Mouse (Mus musculus): ENCODE data around the gene Zfp978. TPM values are rescaled to one million over a fixed set of nuclear protein-coding genes. Genes with fewer than 3 reads are reported as not detected.
"Not testable (repeated sequence)": the region's sequence is repeated elsewhere in the genome, so short reads cannot be mapped to it uniquely, and the experiment has no call there.

The Zfp978 gene
- polyA plus RNA-seq, 1 experiment from 2014 or later, result not detected

DNA sequence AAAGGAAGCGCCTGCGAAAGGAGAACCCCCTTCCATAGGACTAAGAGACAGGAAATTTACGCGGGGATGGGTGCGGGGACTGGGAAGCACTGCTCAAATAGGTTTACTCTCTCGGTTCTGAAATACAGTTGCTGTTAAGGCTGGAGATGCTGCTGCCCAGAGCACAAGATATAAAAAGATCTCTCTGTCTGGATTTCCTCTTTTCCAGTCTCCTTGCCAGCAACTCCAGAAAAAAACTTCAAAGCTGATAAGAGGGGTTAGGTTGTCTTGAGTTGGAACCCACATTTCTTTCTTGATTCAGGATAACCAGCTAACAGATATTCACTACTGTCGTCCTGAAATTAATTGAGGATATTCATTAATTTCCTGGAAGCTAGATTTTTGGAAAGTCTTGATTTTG, 57.2 kb downstream of the Zfp978 start:
- not testable (repeated sequence) for H3K9ac ChIP-seq (replicated peaks); ATAC-seq (ENCODE audit: insufficient number of reproducible peaks, insufficient read depth, low FRiP score, low TSS enrichment, low read depth); H3K4me3 ChIP-seq (replicated peaks); H3K4me1 ChIP-seq (replicated peaks); H3K36me3 ChIP-seq; H3K4me2 ChIP-seq; H3K27ac ChIP-seq; H3K27me3 ChIP-seq
- WGBS, result 60% methylated on average over 7 of the region's 7 CpGs
- H3K9me3 ChIP-seq, result peaks cover 70% of the 10 kb centered on the region

DNA sequence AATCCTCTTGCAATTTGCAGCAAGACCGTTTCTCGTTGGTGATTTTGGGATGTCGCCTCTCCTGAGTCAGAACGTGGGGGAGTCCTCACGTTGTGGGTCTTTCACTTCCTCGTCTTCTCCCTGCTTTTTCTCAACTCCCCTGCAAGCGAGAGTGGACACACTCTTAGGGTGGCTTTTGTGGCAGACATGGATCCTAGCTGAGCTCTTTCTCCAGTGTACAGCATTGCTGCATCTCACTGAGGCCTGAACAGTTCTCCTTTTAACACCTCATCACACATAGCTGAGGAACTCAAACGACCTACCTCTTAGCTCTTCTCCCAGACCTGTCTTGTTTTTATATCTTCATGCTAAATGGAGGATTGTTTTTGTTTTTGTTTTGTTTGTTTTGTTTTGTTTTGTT, 58.1 kb downstream of the Zfp978 start:
- WGBS, result 87% methylated on average over 8 of the region's 8 CpGs
- H3K9ac ChIP-seq (replicated peaks); H3K4me3 ChIP-seq (replicated peaks): not testable (repeated sequence)

DNA sequence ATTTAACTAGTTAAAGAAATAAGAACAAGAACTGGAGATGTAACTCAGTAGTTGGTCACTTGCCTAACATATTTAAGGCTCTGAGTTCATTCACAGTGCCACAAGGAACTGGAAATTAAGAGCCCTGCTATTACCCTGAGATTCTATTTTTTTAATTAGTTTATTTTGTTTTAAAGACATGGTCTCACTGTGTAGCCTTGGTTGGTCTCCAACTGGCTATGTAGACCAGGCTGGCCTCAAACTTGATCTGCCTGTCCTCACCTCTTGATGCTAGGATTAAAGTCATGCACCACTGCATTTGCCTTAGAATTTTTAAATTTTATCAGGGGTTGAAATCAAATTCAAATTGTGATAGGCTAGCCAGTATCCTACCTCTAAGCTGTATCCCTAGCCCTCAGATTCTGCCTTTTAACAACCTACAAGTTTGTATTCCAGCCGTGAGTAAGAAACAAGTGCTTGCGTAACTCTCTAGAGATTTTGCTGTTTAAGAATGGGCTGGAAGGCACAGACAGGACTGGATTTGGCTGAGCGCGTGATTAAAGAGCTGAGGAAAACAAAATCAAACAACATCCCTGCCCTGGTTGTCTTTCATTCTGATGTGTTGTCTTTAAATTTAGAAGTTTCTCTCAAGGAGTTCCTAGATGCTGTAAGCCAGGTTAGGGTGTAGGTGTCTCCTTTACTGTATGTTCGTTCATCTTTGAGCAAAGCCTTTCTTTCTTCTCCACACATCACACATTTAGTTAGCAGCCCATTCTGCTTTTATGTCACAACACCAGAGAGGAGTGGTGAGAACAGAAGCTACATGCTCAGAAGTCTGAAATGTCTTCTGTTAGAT, 58.9 kb downstream of the Zfp978 start:
- not testable (repeated sequence) for H3K4me2 ChIP-seq; H3K4me3 ChIP-seq (replicated peaks); H3K9ac ChIP-seq (replicated peaks); H3K36me3 ChIP-seq; H3K4me1 ChIP-seq (replicated peaks); H3K27ac ChIP-seq; H3K27me3 ChIP-seq; ATAC-seq (ENCODE audit: insufficient number of reproducible peaks, insufficient read depth, low FRiP score, low TSS enrichment, low read depth)
- 81% methylated on average over 5 of the region's 5 CpGs for WGBS
- peaks cover 80% of the 10 kb centered on the region for H3K9me3 ChIP-seq

More for the DNA sequence above, 58.1 kb downstream of the Zfp978 start:
- not testable (repeated sequence) for H3K27me3 ChIP-seq; H3K27ac ChIP-seq; H3K4me2 ChIP-seq; H3K36me3 ChIP-seq; H3K4me1 ChIP-seq (replicated peaks); ATAC-seq (ENCODE audit: insufficient number of reproducible peaks, insufficient read depth, low FRiP score, low TSS enrichment, low read depth)
- peaks cover 77% of the 10 kb centered on the region for H3K9me3 ChIP-seq

DNA sequence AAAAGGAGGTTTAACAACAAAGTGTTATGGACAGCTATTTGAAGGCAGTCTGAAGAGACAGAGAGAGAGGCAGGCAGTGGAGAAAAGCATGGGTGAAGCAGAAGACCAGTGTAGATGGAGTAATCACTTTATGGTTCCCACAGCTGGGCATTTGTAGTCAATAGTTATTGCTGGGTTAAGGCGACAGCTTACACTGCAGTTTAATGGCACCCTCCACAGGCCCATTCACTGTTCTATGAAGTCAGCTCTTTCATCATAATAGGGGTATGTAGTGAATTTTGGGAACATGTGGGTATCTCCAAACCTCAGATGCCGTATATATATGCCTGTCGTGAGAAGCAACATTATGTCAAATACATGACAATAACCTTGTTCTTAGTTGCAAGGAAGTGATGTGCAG, 59.7 kb downstream of the Zfp978 start:
- Histone ChIP-seq H3K27ac (no peak overlapping the region), H3K4me2 (no peak overlapping the region), H3K36me3 (no peaks in the 10 kb centered on the region), H3K9ac (replicated peaks) (no peak overlapping the region), H3K27me3 (no peaks in the 10 kb centered on the region), H3K9me3 (peaks cover 88% of the 10 kb centered on the region), H3K4me1 (replicated peaks) (no peaks in the 10 kb centered on the region), H3K4me3 (replicated peaks) (no peak overlapping the region)
- 66% methylated on average over 3 of the region's 3 CpGs for WGBS
- no peak for ATAC-seq (ENCODE audit: insufficient number of reproducible peaks, insufficient read depth, low FRiP score, low TSS enrichment, low read depth)

DNA sequence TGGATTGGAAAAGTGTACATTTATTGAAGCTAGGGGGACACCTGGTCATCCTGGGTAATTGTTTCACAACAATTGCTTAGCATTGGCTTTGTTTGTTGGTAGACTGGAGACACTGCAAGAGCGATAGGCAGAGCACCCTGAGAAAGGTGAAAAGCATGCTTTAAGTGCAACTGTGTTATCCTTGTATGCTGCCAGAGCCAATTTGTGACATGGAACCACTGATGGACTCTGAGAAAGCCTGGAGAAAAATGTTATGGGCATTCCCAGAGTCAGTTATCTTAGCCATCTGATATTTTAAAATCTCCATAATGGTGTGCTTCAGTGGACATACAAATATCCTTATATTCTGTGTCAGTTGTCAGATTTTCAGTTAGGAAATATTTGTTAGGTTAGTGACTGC, 60.2 kb downstream of the Zfp978 start:
- H3K9ac ChIP-seq (replicated peaks); H3K4me2 ChIP-seq; H3K27me3 ChIP-seq; H3K4me1 ChIP-seq (replicated peaks); H3K4me3 ChIP-seq (replicated peaks); H3K27ac ChIP-seq; H3K36me3 ChIP-seq; ATAC-seq (ENCODE audit: insufficient number of reproducible peaks, insufficient read depth, low FRiP score, low TSS enrichment, low read depth): not testable (repeated sequence)
- peaks cover 83% of the 10 kb centered on the region for H3K9me3 ChIP-seq
- 26% methylated on average over 1 of the region's 1 CpGs for WGBS

DNA sequence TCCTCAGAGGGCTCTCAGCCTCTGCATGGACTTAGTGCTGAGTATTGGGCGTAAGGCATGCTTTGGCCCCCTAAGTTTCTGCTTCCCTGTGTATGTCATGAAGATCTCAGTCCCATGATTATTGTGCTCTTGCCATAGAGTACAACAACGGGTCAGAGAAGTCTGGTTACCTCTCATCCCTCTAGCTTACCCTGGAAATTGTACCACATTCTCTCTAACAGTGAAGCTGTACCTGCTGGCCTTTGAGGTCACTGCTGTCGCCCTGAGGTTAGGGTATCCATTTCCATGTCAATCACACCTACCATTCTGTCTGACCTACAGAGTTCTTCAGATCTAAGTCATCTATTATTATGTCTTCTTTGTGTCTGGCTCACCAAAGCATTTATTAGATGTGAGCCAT, 62.0 kb downstream of the Zfp978 start:
- ATAC-seq (ENCODE audit: insufficient number of reproducible peaks, insufficient read depth, low FRiP score, low TSS enrichment, low read depth), result peak; percentile 12; the same call in 1 of the 2 replicates

DNA sequence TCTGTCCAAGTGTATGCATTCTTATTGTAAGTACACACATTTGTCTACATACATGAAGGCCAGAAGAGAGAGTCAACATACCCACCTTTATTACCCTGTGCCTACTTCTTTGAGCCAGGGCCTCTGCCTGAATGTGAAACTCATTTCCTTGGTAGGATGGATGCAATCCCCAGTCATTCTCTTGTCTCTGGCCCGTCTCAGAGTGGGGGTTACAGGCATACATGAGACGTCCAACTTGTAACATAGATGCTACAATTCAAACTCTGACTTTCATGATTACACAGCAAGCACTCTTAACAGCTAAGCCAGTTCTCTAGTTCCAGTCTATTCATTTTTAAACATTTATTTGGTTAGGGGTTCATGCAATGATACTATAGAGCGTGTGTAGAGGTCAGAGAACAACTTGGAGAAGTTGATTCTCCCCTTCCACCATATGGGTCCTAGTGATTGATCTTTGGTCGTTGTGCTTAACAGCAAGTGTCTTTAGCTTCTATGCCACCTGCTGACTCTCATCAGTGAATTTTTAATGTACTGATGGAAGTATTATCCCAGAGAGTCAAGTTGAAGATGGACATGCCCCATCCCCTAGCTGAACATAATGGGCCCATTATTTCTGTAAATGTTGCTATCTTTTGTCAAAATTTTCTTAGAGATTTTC, 62.7 kb downstream of the Zfp978 start:
- Histone ChIP-seq H3K4me1 (replicated peaks) (no peaks in the 10 kb centered on the region), H3K4me2 (no peak overlapping the region), H3K9me3 (peaks cover 63% of the 10 kb centered on the region), H3K36me3 (no peaks in the 10 kb centered on the region), H3K27me3 (no peaks in the 10 kb centered on the region), H3K4me3 (replicated peaks) (no peak overlapping the region), H3K9ac (replicated peaks) (no peak overlapping the region), H3K27ac (no peak overlapping the region)
- no peak for ATAC-seq (ENCODE audit: insufficient number of reproducible peaks, insufficient read depth, low FRiP score, low TSS enrichment, low read depth)
- 60% methylated on average over 4 of the region's 4 CpGs for WGBS

More for the DNA sequence above, 62.0 kb downstream of the Zfp978 start:
- Histone ChIP-seq H3K27ac (no peak overlapping the region), H3K36me3 (no peaks in the 10 kb centered on the region), H3K27me3 (no peaks in the 10 kb centered on the region), H3K4me2 (no peak overlapping the region), H3K4me1 (replicated peaks) (no peaks in the 10 kb centered on the region), H3K9ac (replicated peaks) (no peak overlapping the region), H3K9me3 (peaks cover 65% of the 10 kb centered on the region), H3K4me3 (replicated peaks) (no peak overlapping the region)
- WGBS, result 48% methylated on average over 3 of the region's 3 CpGs

DNA sequence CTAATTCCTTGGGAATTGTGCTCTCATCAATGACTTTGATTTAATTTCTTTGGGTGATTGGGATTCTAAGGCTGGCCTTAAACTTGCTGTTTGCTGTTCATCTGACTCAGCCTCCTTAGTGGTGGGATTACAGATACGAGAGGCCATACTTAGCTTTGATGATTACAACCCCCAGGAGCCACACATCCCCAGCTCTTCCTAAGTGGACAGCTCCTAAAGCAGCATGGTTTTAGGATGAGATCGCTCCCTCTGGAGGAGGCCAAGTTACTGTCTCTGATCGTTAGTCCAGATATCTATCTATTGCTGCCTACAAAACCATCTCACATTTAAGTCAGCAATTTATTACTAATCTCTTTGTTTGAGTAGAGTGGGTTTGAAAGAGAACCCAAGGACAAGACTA, 63.3 kb downstream of the Zfp978 start:
- not testable (repeated sequence) for H3K27ac ChIP-seq; H3K9ac ChIP-seq (replicated peaks); H3K4me2 ChIP-seq; H3K27me3 ChIP-seq; H3K36me3 ChIP-seq; ATAC-seq (ENCODE audit: insufficient number of reproducible peaks, insufficient read depth, low FRiP score, low TSS enrichment, low read depth); H3K4me1 ChIP-seq (replicated peaks); H3K4me3 ChIP-seq (replicated peaks)
- H3K9me3 ChIP-seq, result peaks cover 62% of the 10 kb centered on the region
- WGBS, result 44% methylated on average over 3 of the region's 3 CpGs

DNA sequence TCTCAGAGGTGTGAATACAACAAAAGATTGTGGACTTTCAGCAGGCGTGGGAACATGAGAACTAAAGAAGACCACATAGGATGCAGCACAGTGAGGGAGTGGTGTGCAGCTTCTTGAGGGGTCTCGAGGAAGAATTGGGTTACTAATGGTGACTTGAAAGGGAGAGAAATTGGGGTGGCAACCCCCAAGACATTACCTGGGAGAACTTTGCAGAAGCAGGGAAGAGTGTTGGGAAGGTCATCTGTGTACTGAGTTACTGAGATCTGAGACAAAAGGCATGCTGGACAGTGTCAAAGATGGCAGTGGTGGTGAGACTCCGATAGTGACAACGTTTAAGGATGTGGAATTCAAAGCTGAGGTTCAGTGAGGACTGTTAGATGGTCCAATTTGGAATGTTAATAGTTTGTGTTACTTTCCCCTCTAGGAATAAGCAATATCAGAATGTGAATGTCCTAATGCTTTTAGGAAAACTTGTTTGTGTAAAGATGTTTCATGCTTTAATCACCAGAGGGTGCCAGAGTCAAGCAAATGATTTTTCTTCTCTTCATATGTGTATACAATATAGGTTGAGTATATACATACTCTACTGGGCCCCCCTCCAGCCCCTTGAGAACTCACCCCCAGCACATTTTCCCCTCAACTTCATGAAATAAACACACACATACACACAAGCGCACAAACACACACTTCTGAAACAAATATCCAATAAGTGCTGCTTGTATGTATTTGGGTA, 64.7 kb downstream of the Zfp978 start:
- H3K9me3 ChIP-seq, result peaks cover 55% of the 10 kb centered on the region
- not testable (repeated sequence) for H3K27ac ChIP-seq; H3K4me1 ChIP-seq (replicated peaks); H3K4me3 ChIP-seq (replicated peaks); H3K9ac ChIP-seq (replicated peaks); H3K4me2 ChIP-seq; H3K36me3 ChIP-seq; H3K27me3 ChIP-seq; ATAC-seq (ENCODE audit: insufficient number of reproducible peaks, insufficient read depth, low FRiP score, low TSS enrichment, low read depth)
- WGBS, result 51% methylated on average over 5 of the region's 5 CpGs

DNA sequence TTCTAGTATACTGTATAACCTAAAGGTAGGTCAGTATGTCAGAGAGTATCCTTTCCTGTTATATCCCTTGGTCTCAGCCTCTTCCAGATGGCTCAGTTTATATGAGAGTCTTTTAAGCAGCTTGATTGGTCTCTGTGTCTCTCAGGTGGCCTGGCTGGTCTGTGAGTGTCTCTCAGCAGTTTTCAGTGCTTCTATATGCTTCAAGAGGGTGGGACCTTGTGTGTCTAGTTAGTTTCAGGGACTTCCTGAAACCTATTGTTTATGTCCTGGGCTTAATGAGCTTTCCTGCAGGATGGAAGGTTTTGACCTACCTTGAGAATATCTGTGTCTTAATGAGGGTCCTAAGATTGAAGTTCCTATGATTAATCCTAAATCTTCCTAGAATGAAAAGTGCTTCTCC, 69.5 kb downstream of the Zfp978 start:
- no peak overlapping the region for H3K9ac ChIP-seq (replicated peaks)
- no peak overlapping the region for H3K4me2 ChIP-seq
- no peaks in the 10 kb centered on the region for H3K27me3 ChIP-seq
- H3K27ac ChIP-seq, result no peak overlapping the region
- no peak overlapping the region for H3K4me3 ChIP-seq (replicated peaks)
- peaks cover 35% of the 10 kb centered on the region for H3K9me3 ChIP-seq
- peak; percentile 7; the same call in 1 of the 2 replicates for ATAC-seq (ENCODE audit: insufficient number of reproducible peaks, insufficient read depth, low FRiP score, low TSS enrichment, low read depth)
- H3K4me1 ChIP-seq (replicated peaks), result no peaks in the 10 kb centered on the region
- no peaks in the 10 kb centered on the region for H3K36me3 ChIP-seq

DNA sequence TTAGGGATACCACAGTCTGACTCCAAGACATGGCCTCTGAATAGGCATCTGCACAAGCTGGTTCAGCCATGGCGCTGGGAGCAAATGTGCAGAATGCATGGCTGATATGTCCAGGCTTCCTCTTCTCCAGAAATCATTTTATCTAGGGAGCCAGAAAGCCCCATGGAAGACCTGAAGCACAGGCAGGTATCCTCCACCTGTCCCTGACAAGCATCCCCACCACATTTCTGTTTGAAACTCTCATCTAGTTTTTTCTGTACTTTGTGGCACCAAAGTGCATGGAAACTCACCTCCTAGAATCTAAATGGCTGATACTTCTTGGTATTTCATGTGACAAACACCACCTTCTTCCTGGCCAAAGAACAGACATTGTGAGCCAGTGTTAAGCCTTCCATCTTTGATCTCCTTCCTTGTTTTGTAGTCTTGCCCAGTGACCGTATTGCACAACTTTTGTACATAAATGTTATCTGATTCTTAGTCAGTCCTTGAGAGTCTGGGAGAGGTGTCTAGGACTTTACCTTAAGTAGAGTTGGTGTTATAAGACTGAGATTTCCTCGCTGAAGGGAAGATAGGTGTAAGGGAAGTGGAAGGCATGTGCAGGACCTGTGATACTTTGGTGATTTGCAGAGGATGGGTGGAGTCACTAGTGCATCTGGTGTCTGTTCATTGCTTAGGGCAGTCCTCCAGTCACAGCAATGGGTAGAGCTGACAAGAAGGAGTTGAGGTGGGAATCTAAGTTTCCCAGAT, 70.8 kb downstream of the Zfp978 start:
- not testable (repeated sequence) for H3K9ac ChIP-seq (replicated peaks); H3K4me3 ChIP-seq (replicated peaks); H3K36me3 ChIP-seq; H3K4me2 ChIP-seq; H3K27ac ChIP-seq; H3K4me1 ChIP-seq (replicated peaks); H3K27me3 ChIP-seq
- H3K9me3 ChIP-seq, result peaks cover 37% of the 10 kb centered on the region
- 70% methylated on average over 3 of the region's 3 CpGs for WGBS
- peak; percentile 49 for ATAC-seq (ENCODE audit: insufficient number of reproducible peaks, insufficient read depth, low FRiP score, low TSS enrichment, low read depth)

All from limb, embryonic 12.5 days (tissue).